Mouse (Mus musculus) limb, embryonic 11.5 days (tissue): ENCODE results near the gene Sytl3. TPM values are rescaled to one million over a fixed set of nuclear protein-coding genes. Genes with fewer than 3 reads are reported as not detected.
"Not testable (repeated sequence)": the region's sequence is repeated elsewhere in the genome, so short reads cannot be mapped to it uniquely, and the experiment has no call there.

Experiments used
- ATAC-seq: fragments of 200-750 bp; cut with Nextera tagmentation; 2 replicates; pipeline ENCODE4 v1.8.0; 2017; ENCODE audit warnings: low read depth; ENCODE audit not compliant: insufficient number of reproducible peaks, low FRiP score, low TSS enrichment
- DNase-seq: peaks from one replicate; pipeline ENCODE4 v3.0.0-alpha.2; 2015; ENCODE audit warnings: low spot score
- H3K27ac ChIP-seq: fragments of 300-500 bp; sonication (generic); replicated peaks from 2 replicates; pipeline ENCODE4 v1.5.1; 2014; ENCODE audit warnings: low read depth, mild to moderate bottlenecking, low read length
- H3K27me3 ChIP-seq: fragments of 300-500 bp; sonication (generic); 2 replicates; pipeline ENCODE4 v1.6.1; 2014; ENCODE audit warnings: mild to moderate bottlenecking, low read length, mixed read lengths; ENCODE audit not compliant: control insufficient read depth, insufficient read depth
- H3K36me3 ChIP-seq: fragments of 300-500 bp; sonication (generic); 2 replicates; pipeline ENCODE4 v1.6.1; 2014; ENCODE audit warnings: mild to moderate bottlenecking, low read length, moderate library complexity, mixed read lengths; ENCODE audit not compliant: control insufficient read depth, insufficient read depth
- H3K4me1 ChIP-seq: fragments of 300-500 bp; sonication (generic); 2 replicates; pipeline ENCODE4 v1.6.1; 2014; ENCODE audit warnings: low read length, mixed read lengths; ENCODE audit not compliant: control insufficient read depth, insufficient read depth
- H3K4me2 ChIP-seq: fragments of 300-500 bp; sonication (generic); 2 replicates; pipeline ENCODE4 v1.6.1; 2014; ENCODE audit warnings: low read depth, mild to moderate bottlenecking, moderate library complexity; ENCODE audit not compliant: severe bottlenecking
- H3K4me3 ChIP-seq: fragments of 300-500 bp; sonication (generic); 2 replicates; pipeline ENCODE4 v1.5.1; 2014; ENCODE audit warnings: low read depth, low read length
- H3K9ac ChIP-seq: fragments of 300-500 bp; sonication (generic); 2 replicates; pipeline ENCODE4 v1.6.1; 2014; ENCODE audit warnings: mild to moderate bottlenecking, low read length
- H3K9me3 ChIP-seq: fragments of 300-500 bp; sonication (generic); 2 replicates; pipeline ENCODE4 v1.6.1; 2016; ENCODE audit warnings: low read length; ENCODE audit not compliant: control insufficient read depth
- WGBS: fragments of 180-500 bp; shearing (Covaris S2); extraction: QIAGEN DNeasy Blood & Tissue Kit; methylation state at CpG from one replicate; pipeline ENCODE4 v1.1.7; 2014; 5-methylcytosine and 5-hydroxymethylcytosine counted together
- polyA plus RNA-seq: library from polyadenylated mRNA; unstranded; fragments of >200 nt; fragmentation: Nextera tagmentation; extraction: Ambion mirVana; gene quantifications from 2 replicates; pipeline ENCODE4 v1.2.1, GENCODE M21; 2014

The Sytl3 gene
- polyA plus RNA-seq, 1 experiment from 2014 or later = not detected

GRCm38 (mm10) chr17:6640044-6640637 lies 18.8 kb upstream of the Sytl3 start:
- not testable (repeated sequence) for H3K27me3 ChIP-seq, H3K4me1 ChIP-seq, H3K4me3 ChIP-seq, DNase-seq, H3K27ac ChIP-seq, H3K9ac ChIP-seq, H3K36me3 ChIP-seq, H3K9me3 ChIP-seq, H3K4me2 ChIP-seq, ATAC-seq
- WGBS = 93% methylated on average over 10 of the region's 10 CpGs

GRCm38 (mm10) chr17:6640771-6641429 lies 18.0 kb upstream of the Sytl3 start:
- 76% methylated on average over 14 of the region's 14 CpGs for WGBS
- H3K36me3 ChIP-seq, H3K27ac ChIP-seq, ATAC-seq, H3K27me3 ChIP-seq, DNase-seq, H3K4me2 ChIP-seq, H3K4me3 ChIP-seq, H3K4me1 ChIP-seq, H3K9me3 ChIP-seq, H3K9ac ChIP-seq: not testable (repeated sequence)

GRCm38 (mm10) chr17:6644210-6644609 lies 14.7 kb upstream of the Sytl3 start:
- not testable (repeated sequence) for H3K4me2 ChIP-seq, H3K4me3 ChIP-seq, H3K9ac ChIP-seq, H3K36me3 ChIP-seq, H3K4me1 ChIP-seq, H3K9me3 ChIP-seq, H3K27ac ChIP-seq, DNase-seq, H3K27me3 ChIP-seq, ATAC-seq
- WGBS = 91% methylated on average over 9 of the region's 9 CpGs

DNA sequence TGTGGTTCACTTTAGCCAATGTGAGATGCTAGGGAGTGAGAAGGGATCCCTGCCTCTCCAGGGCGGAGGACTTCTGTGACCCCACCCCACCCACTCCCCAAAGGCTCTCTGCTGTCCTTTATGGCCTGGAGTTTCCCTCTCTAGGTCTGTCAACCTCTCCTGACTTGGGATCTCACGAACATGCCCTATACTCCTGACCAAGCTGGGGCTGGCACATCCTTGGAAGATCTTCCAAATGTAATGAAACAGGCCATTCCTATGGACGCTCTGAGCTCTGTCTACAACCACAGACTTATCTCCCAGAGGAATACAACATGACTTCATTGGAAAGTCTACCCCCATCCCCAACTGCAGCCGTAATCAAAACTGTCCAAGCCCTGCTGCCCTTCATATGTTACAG lies 14.2 kb upstream of the Sytl3 start:
- H3K4me3 ChIP-seq, H3K27me3 ChIP-seq, H3K9ac ChIP-seq, DNase-seq, ATAC-seq, H3K4me1 ChIP-seq, H3K36me3 ChIP-seq, H3K27ac ChIP-seq, H3K4me2 ChIP-seq, H3K9me3 ChIP-seq: not testable (repeated sequence)
- WGBS = 88% methylated on average over 4 of the region's 4 CpGs

- not testable (repeated sequence) for DNase-seq, H3K9ac ChIP-seq, H3K27ac ChIP-seq, H3K36me3 ChIP-seq, H3K9me3 ChIP-seq, H3K4me1 ChIP-seq, ATAC-seq, H3K4me3 ChIP-seq, H3K27me3 ChIP-seq, H3K4me2 ChIP-seq
- WGBS = 89% methylated on average over 1 of the region's 4 CpGs
Measured at GRCm38 (mm10) chr17:6645668-6646067, 13.2 kb upstream of the Sytl3 start.

- not testable (repeated sequence) for H3K27ac ChIP-seq, H3K36me3 ChIP-seq, H3K4me1 ChIP-seq, H3K9me3 ChIP-seq, H3K27me3 ChIP-seq, ATAC-seq, H3K9ac ChIP-seq, DNase-seq, H3K4me3 ChIP-seq, H3K4me2 ChIP-seq
- over 99% methylated on average over 8 of the region's 8 CpGs for WGBS
Measured at GRCm38 (mm10) chr17:6646841-6647240, 12.1 kb upstream of the Sytl3 start.

DNA sequence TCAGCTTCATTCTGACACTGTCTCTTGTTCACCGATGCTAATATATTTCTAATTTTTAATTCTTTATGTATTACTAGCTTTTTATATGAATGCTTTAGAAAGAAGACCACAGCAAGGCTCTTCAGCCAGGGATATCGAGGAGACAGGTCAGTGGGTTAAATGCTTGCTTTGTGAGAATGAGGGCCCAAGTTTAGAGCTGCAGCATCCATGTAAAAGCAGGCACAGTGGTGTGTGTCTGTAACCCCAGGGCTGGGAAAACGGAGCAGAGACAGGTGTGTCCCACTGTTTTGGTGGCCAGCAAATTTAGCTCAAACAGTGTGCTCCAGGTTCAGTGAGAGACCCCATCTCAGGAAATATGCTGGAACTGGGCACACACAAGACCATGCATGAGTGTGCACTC lies 11.4 kb upstream of the Sytl3 start:
- H3K4me2 ChIP-seq, H3K27me3 ChIP-seq, H3K9ac ChIP-seq, H3K36me3 ChIP-seq, DNase-seq, H3K4me1 ChIP-seq, H3K9me3 ChIP-seq, H3K4me3 ChIP-seq, ATAC-seq, H3K27ac ChIP-seq: not testable (repeated sequence)
- 96% methylated on average over 3 of the region's 3 CpGs for WGBS

- ATAC-seq, H3K27ac ChIP-seq, H3K4me3 ChIP-seq, DNase-seq, H3K9ac ChIP-seq, H3K36me3 ChIP-seq, H3K4me1 ChIP-seq, H3K27me3 ChIP-seq, H3K9me3 ChIP-seq, H3K4me2 ChIP-seq: not testable (repeated sequence)
- WGBS = 87% methylated on average over 5 of the region's 7 CpGs
Measured at GRCm38 (mm10) chr17:6650904-6651565, 7.9 kb upstream of the Sytl3 start.
